Mouse (Mus musculus): Measurements from ENCODE around the gene Gm11634.
"Not testable (repeated sequence)": the region's sequence is repeated elsewhere in the genome, so short reads cannot be mapped to it uniquely, and the experiment has no call there.

Gene Gm11634

DNA sequence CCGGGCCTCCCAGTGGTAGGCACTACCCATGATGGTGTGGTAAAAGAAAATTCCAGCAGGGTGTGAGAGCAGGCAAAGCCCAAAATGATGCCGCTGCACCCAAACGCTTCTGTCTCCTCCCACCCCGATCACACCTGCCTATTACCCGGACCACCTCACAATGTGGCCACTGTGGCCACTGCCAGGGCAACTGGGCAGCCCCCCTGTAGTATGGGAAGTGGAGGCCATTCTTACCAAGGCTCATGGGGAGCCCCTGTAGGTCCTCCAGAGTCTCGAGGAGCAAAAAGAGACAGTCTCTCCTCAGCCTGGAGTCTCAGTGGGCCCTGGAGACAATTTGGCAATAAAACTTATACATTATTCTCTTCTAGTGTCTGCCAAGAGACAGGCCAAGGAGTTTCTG lies at the start of gene Gm11634:
TSS of gene Gm11634 (minus strand) at position 101 of the 400 bp plus-strand sequence.
- DNase-seq (ENCODE audit: inconsistent age in 2 of 2, low spot score in 1 of 2): no peak

DNA sequence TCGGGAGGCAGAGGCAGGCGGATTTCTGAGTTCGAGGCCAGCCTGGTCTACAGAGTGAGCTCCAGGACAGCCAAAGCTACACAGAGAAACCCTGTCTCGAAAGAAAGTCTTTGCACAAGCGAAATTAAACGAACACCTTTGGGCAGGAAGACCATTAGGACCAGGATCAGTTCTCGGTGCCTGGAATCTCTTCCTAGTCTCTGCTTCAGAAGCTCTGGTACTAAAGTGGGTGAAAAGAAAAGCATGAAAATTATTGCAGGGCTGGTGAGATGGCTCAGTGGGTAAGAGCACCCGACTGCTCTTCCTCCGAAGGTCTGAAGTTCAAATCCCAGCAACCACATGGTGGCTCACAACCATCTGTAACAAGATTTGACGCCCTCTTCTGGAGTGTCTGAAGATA lies 48.0 kb upstream of the Gm11634 start:
- not testable (repeated sequence) for DNase-seq (ENCODE audit: inconsistent age in 2 of 2, low spot score in 1 of 2)

GRCm38 (mm10) chr11:101646283-101646794 lies 47.3 kb upstream of the Gm11634 start:
- not testable (repeated sequence) for DNase-seq (ENCODE audit: inconsistent age in 2 of 2, low spot score in 1 of 2)

GRCm38 (mm10) chr11:101645411-101646282 lies 46.6 kb upstream of the Gm11634 start:
- DNase-seq (ENCODE audit: inconsistent age in 2 of 2, low spot score in 1 of 2): peak; percentile 80 to 93

DNA sequence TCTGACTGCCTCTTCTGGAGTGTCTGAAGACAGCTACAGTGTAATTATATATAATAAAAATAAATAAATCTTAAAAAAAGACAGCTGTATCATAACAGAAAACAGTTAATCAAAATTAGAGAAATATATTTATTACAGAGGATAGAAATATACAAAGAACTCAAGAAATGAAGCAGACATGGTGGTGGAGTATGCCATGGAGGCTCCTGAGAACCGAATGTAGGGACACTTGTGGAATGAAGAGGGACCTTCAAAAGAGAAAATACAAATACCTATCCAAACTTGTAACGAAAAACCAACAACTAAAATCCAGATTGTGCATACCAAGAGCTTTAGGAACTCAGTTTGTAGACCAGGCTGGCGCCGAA lies 46.0 kb upstream of the Gm11634 start:
- DNase-seq (ENCODE audit: inconsistent age in 2 of 2, low spot score in 1 of 2): not testable (repeated sequence)

GRCm38 (mm10) chr11:101644591-101644990 lies 45.5 kb upstream of the Gm11634 start:
- DNase-seq (ENCODE audit: inconsistent age in 2 of 2, low spot score in 1 of 2): no peak

DNA sequence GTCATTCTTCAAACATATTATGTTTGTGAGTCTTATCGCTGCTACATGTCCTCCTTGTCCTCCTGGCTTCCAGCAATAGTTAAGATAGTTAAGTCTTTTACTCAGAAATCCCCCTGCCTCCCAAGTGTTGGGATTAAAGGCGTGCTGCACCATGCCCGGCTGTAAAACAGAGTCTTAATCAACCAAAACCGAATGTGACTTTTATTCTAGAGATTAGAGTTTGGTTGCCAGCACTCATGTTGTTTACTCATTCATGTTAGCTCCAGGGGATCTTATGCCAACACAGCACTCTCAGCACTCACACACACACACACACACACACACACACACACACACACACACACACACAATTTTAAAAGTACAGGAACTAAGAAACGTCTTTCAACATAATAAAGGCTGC lies 43.9 kb upstream of the Gm11634 start:
- DNase-seq (ENCODE audit: inconsistent age in 2 of 2, low spot score in 1 of 2): no peak

GRCm38 (mm10) chr11:101641710-101642642 lies 42.9 kb upstream of the Gm11634 start:
- DNase-seq (ENCODE audit: inconsistent age in 2 of 2, low spot score in 1 of 2): peak; percentile 37 to 71

DNA sequence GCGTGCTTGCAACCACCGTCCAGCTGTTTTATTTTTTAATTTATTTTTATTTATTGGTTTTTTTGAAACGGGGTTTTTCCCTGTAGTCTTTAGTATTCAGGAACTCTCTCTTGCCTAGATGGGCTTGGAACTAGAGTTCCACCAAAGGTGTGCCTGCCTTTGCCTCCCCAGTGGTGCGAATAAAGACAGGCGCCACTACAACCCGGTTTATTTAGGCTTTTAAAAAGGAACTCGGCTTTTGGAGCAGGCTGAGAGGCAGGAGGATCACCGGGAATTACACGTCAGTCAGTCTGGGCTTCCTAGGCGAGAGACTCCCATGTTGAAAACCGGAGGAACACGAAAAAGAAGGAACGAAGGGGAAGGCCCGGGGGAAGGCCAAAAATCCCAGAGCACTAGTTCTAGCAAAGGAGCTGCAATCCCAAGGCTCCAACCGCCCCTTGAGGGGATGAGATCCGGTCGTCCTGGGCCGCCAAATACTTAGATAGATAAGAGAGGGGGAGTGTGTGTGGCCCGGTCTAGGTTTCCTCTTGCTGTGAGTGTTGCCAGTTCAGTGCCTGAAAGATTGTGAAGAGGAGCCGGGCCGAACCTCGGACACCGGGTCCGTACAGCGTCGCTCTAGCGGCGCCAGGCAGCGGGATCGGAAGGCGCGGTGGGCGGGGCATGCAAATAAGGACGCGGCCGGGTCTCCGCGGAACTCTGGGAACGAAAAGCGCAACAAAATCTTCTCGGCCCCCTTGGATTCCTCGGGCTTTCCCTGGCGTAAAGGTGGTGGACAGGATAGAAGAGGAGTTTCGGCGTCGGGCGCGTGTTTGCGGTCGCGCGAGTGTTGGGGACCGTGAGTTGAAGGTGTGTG lies 42.0 kb upstream of the Gm11634 start:
- peak; percentile 88 to 95 for DNase-seq (ENCODE audit: inconsistent age in 2 of 2, low spot score in 1 of 2)

DNA sequence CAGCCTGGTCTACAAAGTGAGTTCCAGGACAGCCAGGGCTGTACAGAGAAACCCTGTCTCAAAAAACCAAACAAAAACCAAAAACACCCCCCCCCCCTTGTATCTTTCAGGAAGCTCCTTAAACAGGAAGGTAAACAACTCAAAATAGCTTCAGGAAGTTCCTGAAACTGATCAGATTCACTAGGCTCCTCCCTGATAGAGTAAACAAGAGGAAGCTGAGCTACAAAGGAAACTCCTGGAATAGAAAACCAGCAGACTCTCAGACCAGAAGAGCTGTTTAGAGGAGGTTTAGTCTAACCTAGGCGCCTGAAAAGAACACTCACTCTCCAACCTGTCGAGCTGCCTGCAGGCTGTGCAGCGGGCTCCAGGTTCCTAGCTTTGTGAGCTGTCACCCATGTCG lies 40.7 kb upstream of the Gm11634 start:
- DNase-seq (ENCODE audit: inconsistent age in 2 of 2, low spot score in 1 of 2): no peak

- no peak for DNase-seq (ENCODE audit: inconsistent age in 2 of 2, low spot score in 1 of 2)
These were observed 36.6 kb upstream of the Gm11634 start for GRCm38 (mm10) chr11:101635660-101636059.

- not testable (repeated sequence) for DNase-seq (ENCODE audit: inconsistent age in 2 of 2, low spot score in 1 of 2)
These were observed 29.8 kb upstream of the Gm11634 start for GRCm38 (mm10) chr11:101628733-101629417.

GRCm38 (mm10) chr11:101627857-101628559 lies 29.0 kb upstream of the Gm11634 start:
- peak; percentile 89 to 97 for DNase-seq (ENCODE audit: inconsistent age in 2 of 2, low spot score in 1 of 2)

GRCm38 (mm10) chr11:101626995-101627856 lies 28.2 kb upstream of the Gm11634 start, which contains the start of gene Rdm1:
TSS of gene Rdm1 (plus strand) at chr11:101627195.
- DNase-seq (ENCODE audit: inconsistent age in 2 of 2, low spot score in 1 of 2): peak; percentile 88 to 95

DNA sequence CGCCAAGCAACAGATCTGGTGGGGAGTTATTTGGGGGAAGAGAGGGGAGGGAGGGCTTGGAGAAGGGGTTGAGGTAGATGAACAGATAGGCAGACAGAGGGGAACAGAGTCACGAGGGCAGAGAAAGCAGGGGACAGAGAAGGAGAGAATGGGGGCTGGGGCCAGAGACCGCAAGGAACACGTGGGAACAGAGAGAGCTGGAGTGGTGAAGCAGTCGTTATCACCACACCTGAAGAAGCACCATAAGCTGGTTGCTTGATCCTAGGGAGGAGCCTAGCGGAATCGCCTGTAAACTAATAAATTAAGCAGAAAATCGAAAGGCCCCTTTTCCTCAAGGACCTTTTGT lies 27.6 kb upstream of the Gm11634 start:
- DNase-seq (ENCODE audit: inconsistent age in 2 of 2, low spot score in 1 of 2): no peak

DNA sequence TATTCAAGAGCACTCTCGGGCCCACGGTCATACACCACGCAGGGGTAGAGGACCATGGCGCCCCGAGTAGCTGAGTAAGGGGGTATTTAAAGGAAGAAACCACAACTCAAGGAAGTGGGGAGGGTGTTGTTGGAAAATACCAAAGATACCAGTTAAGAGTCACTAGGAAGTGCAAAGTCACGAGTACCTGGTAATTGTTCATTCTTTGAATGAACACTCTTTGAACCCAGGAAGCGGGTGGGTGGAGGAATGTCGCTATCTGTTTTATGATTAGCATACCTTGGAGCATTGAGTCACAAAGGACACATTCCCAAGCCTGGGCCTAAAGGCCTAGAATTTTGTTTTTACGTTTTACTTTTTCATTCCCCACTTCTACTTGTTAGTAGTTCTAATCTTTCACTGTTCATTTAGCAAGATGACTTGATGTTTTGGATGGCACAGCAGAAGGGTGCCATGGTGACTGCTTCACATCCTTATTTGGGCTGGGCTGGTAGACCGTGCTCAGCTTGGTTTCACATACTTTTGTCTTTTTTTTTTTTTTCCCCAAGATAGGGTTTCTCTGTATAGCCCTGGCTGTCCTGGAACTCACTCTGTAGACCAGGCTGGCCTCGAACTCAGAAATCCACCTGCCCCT lies 21.1 kb upstream of the Gm11634 start:
- not testable (repeated sequence) for DNase-seq (ENCODE audit: inconsistent age in 2 of 2, low spot score in 1 of 2)

GRCm38 (mm10) chr11:101618596-101618995 lies 19.5 kb upstream of the Gm11634 start:
- DNase-seq (ENCODE audit: inconsistent age in 2 of 2, low spot score in 1 of 2): peak; percentile 42 to 80

DNA sequence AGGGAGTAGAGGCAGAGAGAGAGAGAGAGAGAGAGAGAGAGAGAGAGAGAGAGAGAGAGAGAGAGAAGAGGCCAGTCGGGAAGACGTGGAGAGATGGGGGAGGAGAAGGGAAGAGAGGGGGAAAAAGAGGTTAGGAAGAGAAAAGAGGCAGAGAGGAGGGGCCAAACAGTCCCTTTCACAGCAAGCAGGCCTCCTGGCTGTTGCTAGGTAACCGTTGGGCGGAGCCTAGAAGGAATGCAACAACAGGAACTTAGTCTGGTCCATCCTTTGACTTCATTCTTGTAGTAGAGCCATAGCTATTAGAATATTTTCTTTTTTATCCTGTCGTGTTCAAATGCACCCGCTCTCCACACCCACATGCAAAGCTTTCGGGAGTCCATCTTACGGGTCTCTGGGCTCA lies 18.8 kb upstream of the Gm11634 start:
- DNase-seq (ENCODE audit: inconsistent age in 2 of 2, low spot score in 1 of 2): peak; percentile 31 to 65

Measured in adrenal gland, adult (tissue).